Mouse (Mus musculus) kidney, adult 2 months (tissue): ENCODE measurements around the gene Gm45716. TPM values are rescaled to one million over a fixed set of nuclear protein-coding genes. Genes with fewer than 3 reads are reported as not detected.
A peak's percentile ranks its signal among the peaks of the same experiment; 100 is the strongest.

Experiments
- DNase-seq: peaks from one replicate; pipeline ENCODE4 v3.0.0; 2021
- H3K27ac ChIP-seq: fragments of 200-500 bp; 2 replicates; pipeline ENCODE4 v1.5.1; 2012; ENCODE audit warnings: low read depth, low read length, control low read depth, inconsistent platforms; ENCODE audit not compliant: insufficient read depth
- H3K27me3 ChIP-seq: fragments of 200-500 bp; replicated peaks from 2 replicates; pipeline ENCODE4 v1.6.1; 2012; ENCODE audit warnings: mild to moderate bottlenecking, moderate library complexity, low read length, inconsistent platforms; ENCODE audit not compliant: control insufficient read depth, insufficient read depth
- H3K36me3 ChIP-seq: fragments of 200-500 bp; 2 replicates; pipeline ENCODE4 v1.6.1; 2012; ENCODE audit warnings: mild to moderate bottlenecking, moderate library complexity, low read length, inconsistent platforms; ENCODE audit not compliant: control insufficient read depth, insufficient read depth
- H3K4me1 ChIP-seq: fragments of 200-500 bp; 2 replicates; pipeline ENCODE4 v1.6.1; 2011; ENCODE audit warnings: low read length; ENCODE audit not compliant: control insufficient read depth, insufficient read depth
- H3K4me3 ChIP-seq: fragments of 200-500 bp; 2 replicates; pipeline ENCODE4 v1.5.1; 2011; ENCODE audit warnings: mild to moderate bottlenecking, low read depth, low read length, control low read depth; ENCODE audit not compliant: insufficient read depth
- CTCF ChIP-seq: fragments of 200-500 bp; conservative IDR thresholded peaks from 2 replicates; pipeline ENCODE4 v1.5.1; 2011; ENCODE audit warnings: low read depth, mild to moderate bottlenecking, control low read depth, low read length, moderate library complexity, mixed read lengths; ENCODE audit not compliant: insufficient read depth, insufficient read length
- POLR2A ChIP-seq: fragments of 200-500 bp; IDR thresholded peaks from one replicate; pipeline ENCODE4 v1.6.1; 2011; ENCODE audit warnings: low read depth, low read length, control low read depth
- WGBS: fragments of 180-500 bp; shearing (Covaris S2); methylation state at CpG from one replicate; pipeline ENCODE4 v1.1.7; 2018; 5-methylcytosine and 5-hydroxymethylcytosine counted together
- polyA plus RNA-seq: library from polyadenylated mRNA; depleted of rRNA; stranded (reverse); fragments of >200 nt; gene quantifications from 2 replicates; pipeline ENCODE4 v1.2.3, GENCODE M21; 2012

Gm45716 gene
- polyA plus RNA-seq, 1 experiment, result 2.5 TPM

DNA sequence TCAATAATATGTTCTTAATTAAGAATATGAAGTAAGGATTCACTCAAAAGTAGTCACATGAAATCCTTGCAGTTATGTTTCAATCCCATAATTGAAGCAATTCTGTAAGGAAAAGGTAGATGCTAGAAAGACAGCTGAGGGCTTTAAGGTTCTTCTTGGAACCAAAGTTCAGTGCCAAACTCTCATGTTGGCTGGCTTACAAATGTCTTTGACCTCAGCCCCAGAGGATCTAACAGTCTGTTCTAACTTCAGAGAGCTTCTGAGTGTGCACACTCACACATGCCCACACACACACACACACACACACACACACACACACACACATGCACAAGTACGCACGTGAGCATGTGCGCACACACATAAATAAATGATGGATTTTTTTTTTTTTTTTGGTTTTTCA is 2.7 kb downstream of the Gm45716 start:
- Histone ChIP-seq H3K4me3 (no peak overlapping the region), H3K36me3 (no peaks in the 10 kb centered on the region), H3K4me1 (no peaks in the 10 kb centered on the region), H3K27ac (no peak overlapping the region), H3K27me3 (no peaks in the 10 kb centered on the region)
- WGBS, result 75% methylated on average over 3 of the region's 3 CpGs
- no peak for TF ChIP-seq CTCF
- no peak for TF ChIP-seq POLR2A
- peak; percentile 64 for DNase-seq

DNA sequence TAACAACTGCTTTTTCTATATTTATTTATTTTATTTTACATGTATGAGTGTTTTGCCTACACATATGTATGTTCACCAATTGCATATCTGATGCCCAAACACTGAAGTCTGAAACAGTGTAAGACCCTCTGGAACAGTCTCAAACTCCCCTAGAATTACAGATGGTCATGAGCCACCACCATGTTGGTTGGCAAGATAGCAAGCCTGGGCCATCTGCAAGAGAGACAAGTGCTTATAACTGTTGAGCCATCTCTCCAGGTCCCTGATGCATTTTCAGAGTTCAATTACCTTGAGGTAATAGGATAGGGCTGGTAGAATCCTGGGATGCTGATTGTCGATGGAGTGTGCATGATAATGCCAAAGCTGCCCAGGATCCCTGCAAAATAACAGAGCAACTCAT is 7.5 kb downstream of the Gm45716 start:
- no peak overlapping the region for H3K27ac ChIP-seq
- no peaks in the 10 kb centered on the region for H3K27me3 ChIP-seq
- no peak overlapping the region for H3K4me3 ChIP-seq
- no peaks in the 10 kb centered on the region for H3K4me1 ChIP-seq
- TF ChIP-seq POLR2A (no peak), CTCF (no peak)
- DNase-seq, result no peak
- 65% methylated on average over 1 of the region's 1 CpGs for WGBS
- no peaks in the 10 kb centered on the region for H3K36me3 ChIP-seq

- no peaks in the 10 kb centered on the region for H3K4me1 ChIP-seq
- no peak for DNase-seq
- TF ChIP-seq CTCF (no peak), POLR2A (no peak)
- H3K27ac ChIP-seq, result no peak overlapping the region
- H3K27me3 ChIP-seq, result no peaks in the 10 kb centered on the region
- H3K36me3 ChIP-seq, result no peaks in the 10 kb centered on the region
- H3K4me3 ChIP-seq, result no peak overlapping the region
- 63% methylated on average over 11 of the region's 11 CpGs for WGBS
Observed at GRCm38 (mm10) chr11:90195756-90196520, 8.5 kb downstream of the Gm45716 start.

GRCm38 (mm10) chr11:90196521-90197215 is 9.2 kb downstream of the Gm45716 start:
- Histone ChIP-seq H3K4me1 (no peaks in the 10 kb centered on the region), H3K4me3 (no peak overlapping the region), H3K27me3 (no peaks in the 10 kb centered on the region), H3K36me3 (no peaks in the 10 kb centered on the region), H3K27ac (no peak overlapping the region)
- DNase-seq, result no peak
- no peak for TF ChIP-seq CTCF
- TF ChIP-seq POLR2A, result no peak
- WGBS, result 72% methylated on average over 12 of the region's 12 CpGs

DNA sequence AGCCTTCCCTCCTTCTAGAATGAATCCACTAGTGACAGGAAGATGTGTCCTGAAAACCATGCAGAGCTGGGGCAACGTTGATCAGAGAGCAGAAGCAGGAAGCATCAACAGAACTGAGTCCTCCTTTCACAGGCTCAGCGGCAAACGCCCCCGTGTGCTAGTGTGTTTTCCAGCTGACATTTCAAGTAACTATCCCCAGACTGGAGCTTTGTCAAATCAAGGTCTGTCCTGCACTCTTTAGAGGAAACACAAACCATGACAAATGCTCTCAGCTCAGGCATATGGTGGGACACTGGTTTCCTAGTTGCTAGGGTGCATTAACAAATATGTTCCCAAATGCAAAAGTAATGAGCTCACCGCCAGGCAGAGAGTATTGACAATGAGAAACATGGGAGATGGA is 10.6 kb downstream of the Gm45716 start:
- Histone ChIP-seq H3K4me3 (no peak overlapping the region), H3K36me3 (no peaks in the 10 kb centered on the region), H3K4me1 (no peaks in the 10 kb centered on the region), H3K27ac (no peak overlapping the region), H3K27me3 (no peaks in the 10 kb centered on the region)
- DNase-seq, result no peak
- WGBS, result 55% methylated on average over 5 of the region's 5 CpGs
- TF ChIP-seq CTCF, result no peak
- TF ChIP-seq POLR2A, result no peak

DNA sequence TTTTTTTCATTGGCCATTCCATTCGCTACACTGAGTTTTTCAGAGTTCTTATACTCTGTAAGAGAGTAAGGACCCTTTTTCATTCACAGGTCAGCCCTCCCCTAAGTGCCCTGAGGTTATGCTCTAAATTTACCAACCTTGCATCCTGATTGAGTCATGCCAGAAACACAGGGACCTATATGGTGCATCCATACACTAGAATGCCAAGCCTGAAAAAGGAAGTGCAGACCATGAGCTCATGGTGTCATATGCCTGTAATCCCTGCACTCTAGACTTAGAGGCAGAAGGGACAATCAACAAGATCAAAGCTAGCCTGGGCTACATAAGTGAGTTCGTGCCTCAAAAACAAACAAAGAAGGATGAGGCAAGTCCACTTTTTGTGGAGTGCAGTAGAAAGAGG is 13.3 kb downstream of the Gm45716 start:
- no peak overlapping the region for H3K27ac ChIP-seq
- no peaks in the 10 kb centered on the region for H3K4me1 ChIP-seq
- WGBS, result 92% methylated on average over 2 of the region's 2 CpGs
- no peak for DNase-seq
- no peak overlapping the region for H3K4me3 ChIP-seq
- H3K36me3 ChIP-seq, result no peaks in the 10 kb centered on the region
- TF ChIP-seq CTCF (no peak), POLR2A (no peak)
- no peaks in the 10 kb centered on the region for H3K27me3 ChIP-seq

- Histone ChIP-seq H3K4me3 (no peak overlapping the region), H3K27me3 (no peaks in the 10 kb centered on the region), H3K4me1 (no peaks in the 10 kb centered on the region), H3K36me3 (no peaks in the 10 kb centered on the region), H3K27ac (no peak overlapping the region)
- 76% methylated on average over 7 of the region's 7 CpGs for WGBS
- no peak for DNase-seq
- TF ChIP-seq CTCF, result no peak
- TF ChIP-seq POLR2A, result no peak
Observed at GRCm38 (mm10) chr11:90214246-90214645, 26.8 kb downstream of the Gm45716 start.
